Mouse (Mus musculus): ENCODE results near the gene Stn1.

Gene Stn1

DNA sequence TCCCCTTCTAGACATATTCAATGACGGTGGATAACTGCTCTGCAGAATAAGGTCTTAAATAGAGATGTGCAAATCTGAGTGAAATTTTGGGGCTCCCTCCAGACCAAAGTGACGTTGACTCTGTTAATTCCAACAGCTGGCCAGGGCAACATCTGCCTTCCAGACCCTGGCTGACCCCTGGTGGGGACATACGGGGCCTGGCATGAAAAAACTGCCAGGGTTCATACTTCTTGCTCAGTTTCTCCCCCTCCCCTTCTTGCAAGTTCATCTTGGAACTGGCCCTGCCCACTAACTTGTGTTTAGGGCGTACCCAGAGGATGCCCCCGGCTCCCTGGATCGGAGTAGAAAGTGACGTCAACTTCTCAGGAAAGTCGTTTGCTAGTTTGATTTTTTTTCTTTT lies 70.5 kb downstream of the Stn1 start:
- no peak for DNase-seq

DNA sequence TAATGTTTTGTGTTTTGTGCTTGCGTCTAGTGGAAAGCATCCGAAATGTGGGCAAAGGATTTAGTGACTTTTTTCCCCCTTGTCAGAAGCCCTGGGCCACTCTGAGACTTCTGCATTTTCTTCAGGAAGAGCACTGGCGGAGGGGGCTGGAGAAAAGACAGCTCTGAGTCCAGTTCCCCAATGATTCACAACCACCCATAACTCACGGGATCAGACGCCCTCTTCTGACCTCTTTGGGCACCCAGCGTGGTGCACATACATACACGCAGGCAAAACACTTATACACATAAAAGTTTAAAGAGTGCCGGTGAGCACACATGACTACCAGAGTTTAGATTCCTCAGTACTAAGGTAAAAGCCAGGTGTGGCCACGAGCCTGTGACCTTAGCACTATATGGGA lies 71.8 kb downstream of the Stn1 start:
- DNase-seq: no peak

DNA sequence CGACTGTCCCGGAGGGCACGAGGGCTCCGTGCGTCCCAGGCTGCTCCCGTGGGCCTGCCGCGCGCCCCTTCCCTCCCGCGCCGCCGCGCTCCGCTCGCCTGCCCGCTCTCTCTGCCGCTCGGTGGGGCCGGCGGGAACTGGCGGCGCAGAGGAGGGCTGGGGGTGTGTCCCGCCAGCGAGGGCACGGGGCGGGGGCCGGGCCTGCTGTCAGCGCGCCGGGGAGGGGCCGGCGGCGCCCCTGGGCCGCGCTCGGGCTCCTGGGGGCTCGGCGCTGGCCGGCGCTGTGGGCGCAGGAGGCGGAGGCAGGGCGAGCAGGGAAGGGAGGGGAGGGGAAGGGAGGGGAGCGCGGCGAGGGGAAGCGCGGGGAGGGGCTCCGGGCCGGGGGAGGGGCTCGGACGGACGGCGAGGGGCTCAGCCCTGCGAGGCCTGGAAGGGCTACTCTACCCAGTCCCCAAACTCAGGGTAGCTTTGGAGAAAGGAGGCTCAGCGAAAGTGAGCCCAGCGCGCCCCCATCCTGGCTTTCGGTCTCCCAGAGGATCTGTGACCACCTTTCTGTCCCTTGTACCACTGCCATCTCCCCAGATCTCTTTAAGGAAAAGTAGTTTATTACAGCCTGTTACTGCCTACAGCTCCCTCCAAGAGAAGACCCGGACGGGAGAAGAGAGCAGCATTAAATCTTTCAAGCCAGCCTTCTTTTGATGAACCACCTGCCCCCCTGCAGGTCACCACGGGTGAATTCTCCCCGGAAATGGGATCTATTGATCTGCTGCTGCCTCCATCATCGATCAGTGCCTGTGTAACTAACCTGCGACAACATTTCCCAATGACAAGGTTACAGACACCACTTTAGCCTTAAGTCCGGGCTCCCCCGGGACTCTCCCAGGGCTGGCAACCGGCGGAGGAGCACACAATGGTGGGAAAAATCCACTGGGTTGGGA lies 72.7 kb downstream of the Stn1 start, which contains the start of gene Sh3pxd2a:
Gene Sh3pxd2a (minus strand): TSS at position 98 of the 938 bp plus-strand sequence.
- peak; percentile 91 for DNase-seq

DNA sequence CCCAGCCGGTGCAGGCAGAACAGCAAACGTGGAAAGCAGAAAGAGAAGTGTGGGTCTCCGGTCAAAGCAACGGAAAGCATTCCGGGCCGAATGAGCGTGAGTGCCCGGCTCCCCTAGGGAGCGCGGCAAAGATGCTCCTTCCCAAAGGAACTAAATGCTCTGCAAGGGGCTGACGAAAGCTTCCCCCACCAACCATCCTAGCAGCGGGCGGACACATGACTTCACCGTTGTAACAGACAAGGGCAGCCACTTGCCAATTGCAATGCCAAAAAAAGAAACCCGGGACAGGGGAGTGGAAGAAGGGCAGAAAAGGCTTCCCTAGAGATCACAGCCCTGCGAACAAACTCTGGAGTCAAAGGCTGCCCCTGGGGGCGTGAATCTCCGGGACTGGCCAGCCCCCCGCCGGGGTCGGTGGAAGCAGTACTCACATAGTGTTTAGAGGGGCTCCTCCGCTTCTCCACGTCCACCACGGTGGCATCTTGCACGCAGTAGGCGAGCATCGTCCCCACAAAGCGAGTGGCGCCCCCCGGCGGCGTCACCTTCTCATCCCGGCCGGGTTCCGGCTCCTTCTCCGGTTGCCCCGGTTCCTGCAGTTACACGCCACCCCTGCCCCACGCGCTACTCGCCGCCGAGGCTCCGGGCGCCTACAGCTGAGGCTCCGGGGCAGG lies 73.5 kb downstream of the Stn1 start:
- no peak for DNase-seq

DNA sequence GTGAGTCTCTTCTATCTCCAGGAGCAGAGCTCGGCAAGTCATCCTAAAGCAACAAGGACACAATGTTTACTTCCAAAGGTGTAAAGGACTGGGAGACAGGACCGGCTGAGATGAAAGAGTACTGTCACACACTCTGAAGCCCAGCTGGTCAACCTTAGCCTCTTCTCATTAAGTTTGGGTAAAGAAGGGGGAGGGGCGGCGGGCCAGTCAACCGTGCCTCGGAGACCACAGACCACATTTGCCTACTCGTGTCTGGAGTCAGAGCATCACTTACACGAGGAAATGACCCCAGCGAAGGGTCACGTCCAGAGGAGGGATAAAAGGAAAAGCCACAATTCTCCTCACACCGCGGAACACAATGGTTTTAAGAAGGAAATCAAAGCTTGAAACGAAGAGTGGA lies 74.1 kb downstream of the Stn1 start:
- DNase-seq: peak; percentile 54

DNA sequence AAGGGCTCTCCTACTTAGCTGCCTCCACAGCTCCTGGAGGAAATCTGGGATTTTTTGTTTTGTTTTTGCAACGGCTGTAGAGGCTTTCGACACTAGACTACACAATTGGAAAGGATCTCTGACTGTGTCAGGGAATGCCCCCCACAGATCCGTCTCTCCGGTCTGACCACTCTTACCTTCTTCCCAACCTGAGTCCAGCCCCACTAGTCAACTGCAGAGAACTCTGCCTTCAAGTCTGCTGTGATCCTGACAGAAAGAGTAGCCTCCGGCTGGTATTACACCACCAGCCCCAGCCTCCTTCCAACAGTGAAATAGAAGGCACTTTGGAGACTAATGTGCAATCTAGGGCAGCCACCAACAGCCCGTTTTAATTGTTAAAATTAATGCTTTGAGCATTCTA lies 74.6 kb downstream of the Stn1 start:
- DNase-seq: no peak

DNA sequence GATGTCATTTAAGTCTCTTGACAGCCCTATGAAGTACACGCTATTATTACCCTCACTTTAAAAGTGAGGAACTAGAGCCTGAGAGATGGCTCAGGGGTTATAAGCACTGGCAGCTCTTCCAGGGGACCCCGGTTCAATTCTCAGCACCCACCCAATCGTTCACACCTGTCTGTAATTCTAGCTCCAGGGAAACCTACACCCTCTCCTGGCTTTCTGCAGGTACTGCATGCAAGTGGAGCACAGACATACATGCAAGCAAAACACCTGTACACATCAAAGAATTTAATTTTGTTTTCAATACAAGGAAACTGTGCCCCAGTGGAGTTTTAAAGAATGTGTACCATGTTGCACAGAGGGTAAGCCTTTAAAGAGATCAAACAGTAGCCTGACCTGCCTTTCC lies 75.5 kb downstream of the Stn1 start:
- DNase-seq: no peak

DNA sequence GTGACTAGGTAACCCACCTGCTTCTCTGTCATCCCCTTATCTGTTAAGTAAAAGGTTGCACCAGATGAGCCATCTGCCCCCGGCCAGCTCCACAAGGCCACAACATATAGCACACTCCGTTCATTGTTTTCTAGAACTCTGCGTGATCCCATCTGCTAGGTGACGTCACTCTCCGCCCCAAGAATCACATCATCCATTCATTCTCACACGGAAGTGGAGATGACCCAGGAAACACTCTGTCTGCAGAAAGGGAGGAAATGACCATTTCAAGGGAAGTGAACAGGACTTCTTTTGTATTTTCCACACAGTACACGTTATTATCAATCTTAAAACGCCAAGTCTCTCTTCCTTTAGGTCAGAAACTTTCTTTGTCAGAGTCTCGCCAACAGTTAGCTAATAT lies 75.9 kb downstream of the Stn1 start:
- DNase-seq: no peak

DNA sequence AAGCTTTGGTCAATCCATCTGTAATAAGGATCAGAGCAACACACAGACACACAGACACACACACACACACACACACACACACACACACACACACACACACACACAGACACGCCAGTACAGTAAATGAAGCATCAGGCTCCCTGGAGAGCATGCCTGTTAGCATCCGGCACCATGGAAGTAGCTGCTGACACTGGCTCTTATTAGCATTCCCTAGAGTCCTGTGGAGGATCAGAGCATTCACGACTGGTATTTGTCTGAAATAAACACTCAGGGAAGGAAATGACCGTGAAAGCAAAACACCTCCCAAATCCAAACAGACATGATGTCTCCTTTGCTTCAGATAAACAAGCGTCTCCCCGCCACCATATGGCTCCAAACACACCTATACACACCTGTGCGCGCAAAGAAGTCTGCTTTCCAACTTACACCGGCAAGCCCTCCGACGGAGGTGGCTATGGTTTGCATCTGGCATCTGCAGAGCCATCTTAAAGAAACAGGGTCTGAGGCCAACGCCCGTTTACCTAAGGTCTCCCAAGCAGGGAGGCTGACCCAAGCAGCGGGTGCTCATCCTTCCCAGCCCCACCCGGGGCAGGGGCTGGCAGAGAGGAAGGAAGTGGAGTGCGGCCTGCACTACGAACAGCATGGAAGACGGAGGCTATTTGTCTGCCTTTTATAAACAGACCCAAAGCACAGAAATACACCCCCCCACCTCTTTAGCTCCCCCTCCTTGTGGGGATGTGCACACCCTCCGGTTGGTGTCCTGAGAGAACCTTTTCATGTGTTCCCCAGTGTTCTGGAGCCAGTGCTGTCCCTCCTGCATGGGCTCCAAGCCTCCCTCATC lies 77.0 kb downstream of the Stn1 start:
- no peak for DNase-seq

DNA sequence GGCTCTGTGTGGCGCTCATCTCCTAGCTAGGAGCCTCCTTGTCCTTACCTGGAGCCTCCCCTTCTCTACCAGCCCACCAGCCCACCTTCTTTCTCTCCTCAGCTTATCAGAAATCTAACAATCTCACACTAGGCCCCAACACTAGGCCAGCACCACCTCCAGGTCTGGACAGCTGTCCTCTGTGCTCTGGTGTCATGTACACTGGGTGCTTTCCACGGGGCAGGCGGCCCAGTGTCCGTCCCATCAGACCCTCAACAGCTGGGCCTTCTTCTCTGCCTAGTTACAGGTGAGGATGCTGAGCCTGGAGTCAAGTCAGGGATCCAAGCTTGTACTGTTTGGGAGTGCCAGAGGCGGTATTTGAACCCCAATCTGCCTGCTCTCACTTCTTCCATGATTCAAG lies 78.1 kb downstream of the Stn1 start:
- DNase-seq: no peak

DNA sequence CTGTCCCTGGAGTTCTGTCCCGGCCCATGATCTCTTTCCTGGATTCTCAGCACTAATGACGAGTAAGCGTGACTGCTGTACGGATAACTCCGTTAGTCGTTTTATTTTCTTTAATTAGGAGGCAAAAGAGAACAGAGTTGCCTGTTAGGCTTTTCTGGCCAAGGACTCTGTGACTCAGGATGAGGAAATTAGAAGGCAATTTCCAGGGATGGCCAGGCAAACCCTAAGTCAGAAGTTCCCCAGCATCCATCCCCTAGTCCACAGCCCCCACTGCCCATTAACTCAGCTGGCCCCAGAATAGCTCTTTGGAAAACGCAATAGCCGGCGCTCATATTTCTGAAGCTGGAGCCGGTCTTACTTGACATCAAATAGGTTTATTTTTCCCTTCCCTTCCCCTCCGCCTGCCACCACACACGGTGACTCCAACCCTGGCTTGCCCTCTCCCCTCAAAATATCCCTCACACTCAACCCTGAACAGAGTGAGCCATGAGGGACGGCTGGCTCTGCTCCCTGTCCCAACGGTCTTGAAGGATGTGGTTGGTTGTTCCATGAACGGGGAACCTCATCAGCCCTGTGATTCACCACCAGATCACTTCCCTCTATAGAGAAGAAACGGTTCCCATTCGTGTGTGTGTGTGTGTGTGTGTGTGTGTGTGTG lies 78.7 kb downstream of the Stn1 start:
- no peak for DNase-seq

DNA sequence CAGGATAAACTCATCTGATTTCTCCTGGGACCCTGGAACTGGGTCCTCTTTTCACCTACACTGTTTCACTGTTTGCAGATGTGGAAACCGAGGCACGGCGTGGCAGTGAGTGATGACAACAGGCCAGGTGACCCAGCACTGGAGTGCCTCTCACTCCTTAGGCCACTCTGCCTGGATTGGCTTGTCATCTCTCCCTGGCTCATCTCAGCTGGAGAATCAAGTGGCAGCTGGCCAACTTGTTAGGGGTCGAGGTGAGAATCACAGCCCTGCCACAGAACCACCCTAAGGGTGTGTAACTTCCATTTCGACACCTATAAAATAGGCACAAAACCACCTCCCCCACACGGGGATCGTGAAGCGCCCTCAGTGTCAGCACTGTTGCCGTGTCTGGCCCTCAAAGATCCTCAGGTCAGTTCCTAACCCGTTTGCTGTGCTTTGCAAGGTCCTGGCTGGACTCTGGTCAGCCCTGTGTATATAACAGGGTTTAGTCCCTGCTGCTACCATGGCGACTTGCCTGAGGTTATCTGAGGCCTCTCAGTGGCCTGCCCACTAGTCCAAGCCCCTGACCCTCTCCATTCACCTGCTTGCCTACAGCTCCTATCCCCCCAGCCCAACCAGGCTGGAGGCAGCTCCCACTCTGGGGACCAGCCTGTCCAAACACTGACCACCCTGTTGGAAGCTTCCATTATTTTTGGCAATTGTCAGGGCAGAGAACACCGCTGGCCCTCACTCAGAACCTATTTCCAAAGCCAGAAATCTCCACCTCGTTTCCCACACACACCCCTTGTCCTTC lies 79.4 kb downstream of the Stn1 start:
- no peak for DNase-seq

DNA sequence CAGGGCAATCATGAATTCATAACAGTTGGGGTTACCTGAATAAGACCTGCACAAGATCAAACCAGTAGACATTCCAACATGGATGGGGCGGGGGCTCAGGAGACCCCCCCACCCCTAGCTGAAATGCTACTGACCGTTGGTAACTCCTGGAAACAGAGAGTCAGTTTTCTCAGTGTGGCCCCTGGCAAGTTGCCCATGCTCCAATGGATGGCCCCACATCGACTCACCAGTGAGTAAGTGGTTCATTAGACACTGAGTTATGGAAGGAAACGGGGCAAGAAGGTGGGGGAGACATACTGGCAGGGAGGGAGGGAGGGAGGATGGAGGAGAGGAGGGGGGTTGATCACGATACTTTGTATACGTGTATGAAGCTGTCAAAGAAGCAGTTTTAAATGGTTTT lies 81.3 kb downstream of the Stn1 start:
- DNase-seq: no peak

DNA sequence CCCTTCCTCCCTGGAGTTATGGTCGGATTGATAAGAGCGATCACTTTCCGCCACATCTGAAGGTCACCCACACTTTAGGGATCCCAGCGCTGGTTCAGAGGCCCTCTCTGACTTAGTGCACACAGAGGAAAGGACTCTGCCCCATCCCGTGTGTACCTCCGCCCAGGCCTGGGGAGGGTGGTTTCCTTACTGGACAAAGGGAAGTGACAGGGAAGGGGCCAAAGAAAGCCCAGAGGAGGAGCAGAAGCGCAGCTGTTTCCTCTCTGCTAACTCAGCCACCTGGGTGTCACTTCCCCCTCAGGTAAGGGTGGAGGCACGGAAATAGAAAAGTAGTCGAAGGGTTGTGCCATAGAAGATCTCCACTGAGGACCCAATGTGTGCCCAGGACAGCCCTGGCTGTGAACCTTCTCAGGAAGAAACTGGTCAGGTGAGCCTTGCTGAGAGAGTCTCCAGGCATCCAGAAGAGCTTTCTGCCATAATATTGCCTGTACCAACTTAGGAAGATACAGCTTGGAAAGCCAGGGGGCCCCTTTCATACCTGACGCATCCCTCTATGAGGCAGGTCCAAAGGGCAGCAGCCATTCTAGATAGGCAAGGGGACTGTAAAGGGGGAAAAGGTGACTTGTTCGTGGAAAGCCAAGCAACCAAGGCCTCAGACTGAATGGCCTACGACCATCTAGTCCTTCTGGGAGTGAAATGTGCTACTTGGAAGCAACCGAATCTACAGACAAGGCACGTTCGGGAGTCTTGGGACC lies 82.1 kb downstream of the Stn1 start:
- no peak for DNase-seq

DNA sequence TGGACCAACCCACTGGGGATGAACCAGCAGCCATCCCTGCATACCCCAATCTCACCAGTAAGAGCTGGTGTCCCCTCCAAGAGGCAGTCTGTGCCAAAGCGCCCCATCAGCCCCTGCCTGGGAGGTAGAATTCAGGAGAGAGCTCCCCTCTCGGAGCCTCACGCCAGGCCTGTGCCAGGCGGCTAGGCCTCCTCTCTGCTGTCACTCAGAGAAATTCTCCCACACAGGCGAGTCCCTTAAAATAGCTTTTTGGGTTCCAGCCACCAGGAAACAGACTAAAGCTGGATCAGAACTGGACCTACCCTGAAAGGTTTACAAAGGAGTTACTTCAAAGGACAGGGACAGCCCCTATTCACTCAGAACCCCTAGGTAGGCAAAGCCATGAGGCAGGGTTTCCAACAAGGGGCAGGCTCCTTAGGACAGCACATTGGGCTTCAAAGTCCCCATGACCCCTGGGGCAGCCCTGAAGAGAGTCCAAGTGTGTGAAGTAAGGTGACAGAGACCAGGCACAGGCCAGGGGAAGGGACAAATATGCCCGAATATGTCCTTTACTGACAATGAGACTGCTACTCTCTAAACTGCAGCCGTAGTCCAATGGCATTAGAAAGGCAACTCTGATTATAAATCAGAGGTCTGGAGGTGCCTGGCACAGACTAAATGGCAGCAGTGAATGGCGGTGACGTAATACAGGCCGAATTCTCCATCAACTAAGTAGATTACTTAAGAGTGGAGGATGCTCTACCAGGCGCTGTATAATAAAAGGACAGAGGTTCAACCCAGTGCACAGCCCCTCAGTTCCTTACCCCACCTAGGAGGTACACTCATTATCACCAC lies 82.9 kb downstream of the Stn1 start:
- no peak for DNase-seq

DNA sequence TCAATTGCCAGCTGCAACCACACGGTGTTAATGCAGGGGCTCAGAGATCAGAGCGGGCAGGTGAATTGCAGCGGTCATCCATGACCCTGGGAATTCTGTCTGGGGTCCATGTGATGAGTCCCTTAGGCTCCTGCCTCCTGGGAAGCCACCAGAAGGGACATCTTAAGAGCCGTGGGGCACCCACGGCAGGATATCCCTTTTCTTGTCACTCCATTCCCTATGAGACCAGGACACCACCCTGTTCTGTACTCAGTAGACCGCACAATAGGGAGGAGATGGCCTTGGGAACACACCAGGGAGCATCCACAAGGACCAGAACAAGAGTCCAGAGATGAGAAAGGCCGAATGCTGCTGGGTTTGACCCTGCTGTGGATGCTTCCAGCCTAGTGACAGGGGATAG lies 84.0 kb downstream of the Stn1 start:
- no peak for DNase-seq

DNA sequence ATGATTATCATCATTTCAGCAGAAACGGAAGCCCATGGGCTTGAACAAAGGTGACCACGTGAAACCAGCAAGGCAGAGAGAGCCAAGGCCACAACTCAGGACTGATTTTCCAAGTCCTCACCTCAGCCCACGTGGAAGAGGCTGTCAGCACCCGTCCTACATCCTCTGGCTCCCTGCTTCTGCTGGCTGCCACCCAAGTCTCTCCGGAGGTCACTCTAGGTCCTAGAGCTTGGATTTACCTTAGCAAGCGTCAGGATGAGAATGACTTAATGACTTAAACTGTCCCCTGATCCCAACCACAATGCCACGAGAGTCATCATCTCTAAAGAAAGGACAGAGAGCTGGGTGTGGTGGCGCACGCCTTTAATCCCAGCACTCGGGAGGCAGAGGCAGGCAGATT lies 84.6 kb downstream of the Stn1 start:
- DNase-seq: no peak

DNA sequence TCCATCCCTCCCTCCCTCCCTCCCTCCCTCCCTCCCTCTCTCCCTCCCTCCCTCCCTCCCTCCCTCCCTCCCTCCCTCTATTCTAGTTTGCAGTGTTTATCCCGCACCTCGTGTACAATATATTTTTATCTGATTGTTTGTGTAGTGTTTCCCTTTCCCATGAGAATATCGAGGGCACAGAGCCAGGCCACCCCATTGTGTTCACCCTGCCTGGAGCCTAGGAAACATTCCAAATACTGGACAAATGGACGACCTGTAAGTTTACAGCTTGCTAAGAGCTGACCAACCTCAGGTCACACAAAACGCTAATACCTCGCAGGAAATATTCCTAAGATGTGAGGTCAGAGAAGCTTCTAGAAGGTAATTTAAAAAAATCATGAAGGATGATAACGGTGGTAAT lies 85.1 kb downstream of the Stn1 start:
- DNase-seq: no peak

DNA sequence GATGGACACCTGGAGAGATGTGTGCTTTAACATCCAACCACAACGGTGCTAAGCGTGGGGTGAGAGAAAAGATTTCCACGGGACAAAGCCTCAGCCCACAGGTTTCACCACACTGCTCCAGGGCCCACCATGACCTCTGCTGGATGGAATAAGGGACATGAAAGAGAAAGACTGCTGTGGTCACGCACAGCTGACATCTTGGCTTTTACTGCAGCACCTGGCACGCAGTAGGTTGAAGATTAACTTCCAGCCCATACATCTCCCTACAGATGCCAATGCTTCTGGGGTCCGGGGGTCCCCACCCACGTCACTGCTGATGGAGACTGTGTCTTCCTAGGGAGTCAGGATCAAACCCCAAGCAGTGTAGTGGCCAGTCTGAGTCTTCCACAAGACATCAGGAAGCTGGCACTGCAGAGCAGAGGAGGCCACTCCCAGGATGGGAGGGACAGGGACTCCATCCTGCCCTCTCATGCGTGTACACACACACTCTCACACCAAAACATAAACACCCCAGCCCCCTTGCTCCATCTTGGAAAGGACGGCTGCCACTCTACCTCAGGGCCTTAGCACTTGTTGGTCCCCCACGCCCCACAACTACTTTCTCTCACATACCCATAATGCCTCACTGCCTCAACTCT lies 85.7 kb downstream of the Stn1 start:
- no peak for DNase-seq

All from retina, postnatal 1 day (tissue).